ENCODE assay signal across 15 mouse cellular contexts in the genomic region with DNA sequence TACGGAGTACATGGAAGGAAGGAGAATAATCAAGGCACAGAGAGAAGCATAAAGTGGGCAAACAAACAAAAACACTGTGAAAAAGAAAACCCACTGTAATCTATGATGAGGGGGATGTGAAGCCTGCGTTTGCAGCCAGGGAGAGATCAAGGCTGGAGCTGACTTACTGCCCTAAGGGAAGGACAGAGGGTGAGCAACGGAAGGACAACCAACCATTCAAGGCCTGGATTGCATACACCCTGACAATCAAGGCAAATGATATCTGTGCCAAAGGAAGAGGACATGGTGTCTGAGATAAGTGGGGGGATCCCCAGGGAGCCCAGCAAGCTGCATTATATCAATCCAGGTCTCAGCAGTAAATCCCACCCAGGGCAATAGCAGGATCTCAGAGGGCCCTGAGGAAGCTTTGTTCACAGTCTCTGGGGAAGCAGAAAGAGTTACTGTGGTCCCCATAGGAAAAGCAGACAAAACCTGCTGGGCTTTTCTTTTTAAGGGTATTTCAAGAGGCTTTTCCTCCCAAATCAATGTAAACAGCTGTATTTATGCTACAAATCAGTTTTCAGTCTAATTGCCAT.
"Had no signal": no experiment of that assay in that cellular context is flagged by ENCODE, and none has a peak within 500 bp of the region (broad histone marks: within the 10 kb centered on the region; RNA-seq: fewer than 3 reads in every experiment).

No protein-coding gene starts in this region.

- H3K9ac ChIP-seq: limb, embryonic 15.5 days; liver, embryonic 13.5 days; neural tube, embryonic 15.5 days had no signal

- ATAC-seq: intestine, postnatal 0 days had no signal

- H3K4me1 ChIP-seq: limb, embryonic 15.5 days; liver, embryonic 13.5 days had no signal

- H3K4me2 ChIP-seq: limb, embryonic 15.5 days; liver, embryonic 13.5 days; neural tube, embryonic 15.5 days had no signal

- H3K27ac ChIP-seq: kidney, postnatal 0 days; limb, embryonic 15.5 days; liver, embryonic 13.5 days; neural tube, embryonic 15.5 days had no signal

- DNase-seq: kidney, adult 8-10 months; kidney, postnatal 36 days; layer of hippocampus, adult 9-11 months; layer of hippocampus, postnatal 36 days; liver, embryonic 13.5 days; lung, adult 18-20 months; retina, postnatal 1 day; right cerebral cortex, postnatal 4 days; spleen, adult 18-20 months; thymus, postnatal 4 days had no signal

- H3K36me3 ChIP-seq: limb, embryonic 15.5 days; liver, embryonic 13.5 days; neural tube, embryonic 15.5 days had no signal

- H3K27me3 ChIP-seq: limb, embryonic 15.5 days; liver, embryonic 13.5 days; neural tube, embryonic 15.5 days had no signal

- H3K4me3 ChIP-seq: limb, embryonic 15.5 days; liver, embryonic 13.5 days; myocyte; neural tube, embryonic 15.5 days had no signal

- H3K9me3 ChIP-seq: limb, embryonic 15.5 days; liver, embryonic 13.5 days; neural tube, embryonic 15.5 days had no signal
